Mouse (Mus musculus) layer of hippocampus, postnatal 10 days (tissue): ENCODE data around the gene Kctd15. TPM values are rescaled to one million over a fixed set of nuclear protein-coding genes. Genes with fewer than 3 reads are reported as not detected.

Source experiments
- DNase-seq, 2 experiments: peaks; one replicate each; pipeline ENCODE4 v3.0.0; 2021; ENCODE audit warnings: low spot score in 2 of 2
- long read RNA-seq: library from polyadenylated mRNA; stranded (forward); transcript quantifications from one replicate; pipeline ENCODE4 v2.0.0, GENCODE M21; 2023
- total RNA-seq, 2 experiments: library from RNA; stranded (reverse); gene quantifications; 2 replicates each; pipeline ENCODE4 v1.2.3; 2021

The Kctd15 gene
- total RNA-seq = 10 to 100 TPM; 19.1 to 24.2 TPM
- long read RNA-seq, partial matches to known transcripts = 6 of 9 reads
- long read RNA-seq, other reads (novel, unspliced or antisense) = 2 of 9 reads

DNA sequence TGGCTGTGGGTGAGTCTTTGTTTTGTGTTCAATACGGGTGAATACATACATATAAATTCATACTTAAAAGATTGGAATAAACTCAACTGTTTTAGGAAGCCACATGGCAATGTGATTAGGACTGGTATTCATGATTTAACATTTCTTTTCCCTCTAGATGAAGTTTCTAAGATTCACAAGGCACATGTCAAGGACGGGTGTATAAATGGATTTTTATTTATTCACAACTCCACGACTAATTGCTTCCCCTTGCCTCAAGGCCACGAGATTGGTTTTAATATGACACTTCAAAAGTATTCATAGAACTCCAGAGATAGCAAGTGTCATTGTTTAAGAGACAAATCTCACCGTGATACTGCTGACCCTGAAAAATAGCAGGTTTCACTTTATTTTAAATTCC, at the start of gene Kctd15:
TSS of gene Kctd15 (minus strand) at position 101 of the 400 bp plus-strand sequence.
- no peak for DNase-seq

- DNase-seq = no peak
Observed at GRCm38 (mm10) chr7:34704401-34704800, 47.9 kb upstream of the Kctd15 start.

- no peak for DNase-seq
Observed at GRCm38 (mm10) chr7:34703437-34703836, 46.9 kb upstream of the Kctd15 start.

DNA sequence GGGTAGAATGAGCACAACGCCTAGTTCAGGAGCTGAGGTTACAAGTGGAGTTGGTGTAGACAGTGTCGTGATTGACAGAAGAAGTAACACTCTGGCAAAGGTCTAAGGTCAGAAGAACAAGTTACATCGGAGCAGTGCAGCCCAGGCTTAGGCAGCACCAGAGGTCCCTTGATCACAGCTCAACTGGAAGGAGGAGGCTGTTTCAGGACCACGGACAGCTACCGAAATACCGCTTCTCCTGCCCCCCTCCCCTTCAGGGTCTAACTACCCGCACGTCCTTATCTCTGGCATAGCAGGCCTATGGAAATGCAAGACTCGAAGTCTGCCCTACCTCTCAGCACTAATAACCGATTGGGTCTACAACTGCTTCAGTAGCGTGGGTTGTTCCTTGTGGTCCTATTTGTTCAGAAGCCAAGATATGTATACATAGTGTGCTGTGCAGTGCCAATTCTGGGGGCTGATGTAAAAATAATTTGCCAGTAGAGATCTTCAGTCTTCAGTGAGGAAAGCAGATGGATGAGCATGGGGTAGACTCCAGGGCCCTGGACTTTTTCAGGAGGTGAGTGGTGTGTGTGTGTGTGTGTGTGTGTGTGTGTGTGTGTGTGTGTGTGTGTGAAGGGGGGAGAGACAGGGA, 46.3 kb upstream of the Kctd15 start:
- DNase-seq = peak in 1 of 2 experiments; percentile 41

DNA sequence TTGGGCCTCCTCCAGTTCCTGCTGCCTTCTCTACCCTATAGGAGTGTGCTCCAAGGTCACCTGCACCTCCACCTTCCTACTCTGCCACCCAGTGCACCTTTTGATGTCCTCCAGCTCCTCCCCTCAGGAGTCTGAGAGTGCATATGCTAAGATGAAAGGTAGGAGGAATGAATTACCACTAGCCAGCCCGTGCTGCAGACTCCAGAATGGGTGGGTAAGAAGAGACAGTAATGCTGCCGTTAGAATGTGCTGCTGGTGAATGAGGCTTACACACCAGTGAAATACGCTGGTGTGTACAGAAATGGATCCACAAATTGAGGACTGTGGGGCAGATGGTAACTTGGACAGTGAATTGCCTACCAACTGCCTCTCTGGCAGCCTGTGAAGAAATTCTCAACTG, 43.4 kb upstream of the Kctd15 start:
- no peak for DNase-seq

DNA sequence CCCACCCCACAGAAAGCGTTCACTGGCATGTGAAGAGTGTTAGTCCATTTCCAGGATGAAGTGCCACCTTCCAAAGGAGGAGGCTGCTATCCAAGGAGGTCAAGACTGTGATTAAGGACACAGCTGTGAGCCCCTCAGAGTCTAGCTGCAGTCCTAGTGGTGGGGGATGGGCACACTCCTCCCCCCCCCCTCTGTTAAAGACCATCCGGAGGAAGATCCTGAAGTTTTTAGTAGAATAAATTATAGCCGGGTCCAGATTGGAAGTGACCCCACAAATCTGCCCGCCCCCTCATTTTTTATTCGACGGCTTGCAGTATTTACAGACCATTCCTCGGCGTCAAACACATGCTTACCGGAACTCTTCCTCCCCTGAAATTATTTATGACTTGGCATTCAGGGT, 41.7 kb upstream of the Kctd15 start:
- DNase-seq = no peak

GRCm38 (mm10) chr7:34696086-34696485, 39.6 kb upstream of the Kctd15 start:
- DNase-seq = no peak

GRCm38 (mm10) chr7:34694898-34695297, 38.4 kb upstream of the Kctd15 start:
- DNase-seq = no peak

DNA sequence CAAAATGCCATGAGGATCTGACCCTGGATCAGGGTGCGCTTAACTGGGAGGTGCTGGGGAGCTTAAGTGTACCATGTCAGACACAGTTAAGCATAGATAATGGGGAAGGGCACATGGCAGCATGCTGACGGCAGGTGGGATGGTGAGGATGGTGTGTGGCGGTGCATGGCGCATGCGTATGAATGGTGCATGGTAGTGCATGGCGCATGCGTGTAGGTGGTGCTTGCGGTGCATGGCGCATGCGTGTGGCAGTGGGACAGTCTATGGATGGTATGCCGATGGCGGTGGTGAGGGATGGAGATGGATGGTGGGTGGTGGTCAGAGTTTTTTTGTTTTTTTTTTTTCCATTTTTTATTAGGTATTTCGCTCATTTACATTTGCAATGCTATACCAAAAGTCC, 37.4 kb upstream of the Kctd15 start:
- no peak for DNase-seq

DNA sequence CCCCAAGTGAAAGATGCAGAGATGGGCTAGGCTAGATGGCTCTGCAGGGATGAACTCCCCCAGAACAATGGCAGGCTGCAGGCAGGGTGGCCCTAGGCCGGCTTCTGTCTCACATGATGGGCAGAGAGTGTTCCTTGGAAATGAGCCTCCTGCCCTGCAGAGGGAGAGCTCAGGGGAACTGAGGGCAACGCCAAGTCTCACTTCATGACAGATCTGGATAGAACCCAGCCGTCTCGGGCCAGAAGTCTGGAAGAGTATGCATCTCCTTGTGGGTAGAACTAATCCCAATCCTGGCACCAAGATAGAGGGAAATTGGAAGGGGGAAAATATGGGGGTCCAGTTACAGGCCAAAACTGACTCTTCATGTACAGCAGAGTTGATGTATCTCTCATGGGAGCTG, 36.5 kb upstream of the Kctd15 start:
- no peak for DNase-seq

DNA sequence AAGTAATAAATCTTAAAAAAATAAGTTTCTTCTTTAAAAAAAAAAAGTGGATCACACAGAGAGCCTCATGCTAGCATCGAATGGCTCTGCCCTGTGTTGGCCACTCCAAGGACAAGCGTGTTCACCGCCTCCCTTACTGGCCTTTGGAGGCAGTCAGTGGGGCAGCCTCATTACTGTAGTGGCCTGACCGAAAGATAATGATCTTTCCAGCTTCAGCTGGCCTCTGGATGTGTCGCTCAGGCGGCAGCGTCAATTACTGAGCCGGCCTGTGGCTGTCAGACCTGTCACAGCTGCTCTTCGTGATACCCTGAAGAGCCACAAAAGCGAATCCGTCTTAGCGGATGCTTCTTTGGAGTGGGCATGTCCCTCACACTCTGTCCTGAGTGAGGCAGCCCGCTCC, 33.6 kb upstream of the Kctd15 start:
- no peak for DNase-seq

- DNase-seq = no peak
Observed at GRCm38 (mm10) chr7:34689028-34689427, 32.5 kb upstream of the Kctd15 start.

- DNase-seq = no peak
Observed at GRCm38 (mm10) chr7:34685801-34686200, 29.3 kb upstream of the Kctd15 start.

DNA sequence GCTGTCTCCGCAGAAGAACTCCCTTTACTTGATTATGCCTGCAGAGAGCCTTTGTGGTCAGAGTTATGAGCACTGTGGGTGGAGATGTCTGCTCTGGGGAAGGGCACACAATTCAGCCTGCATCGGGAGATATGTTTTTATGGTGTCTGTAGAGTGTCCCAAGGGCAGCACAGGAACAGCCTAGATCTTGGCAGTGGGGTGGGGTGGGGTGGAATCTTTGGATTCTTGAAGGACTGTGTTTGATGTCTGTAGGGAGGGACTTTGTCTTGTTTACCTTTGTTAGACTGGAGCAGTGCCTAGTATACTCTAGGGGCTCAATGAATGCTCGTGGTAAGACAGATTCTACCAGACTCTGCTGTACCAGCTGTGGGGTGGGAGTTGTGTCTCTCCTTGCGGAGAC, 28.6 kb upstream of the Kctd15 start:
- no peak for DNase-seq

GRCm38 (mm10) chr7:34680771-34681421, 24.4 kb upstream of the Kctd15 start:
- DNase-seq = peak; percentile 53 to 55

- no peak for DNase-seq
Observed at GRCm38 (mm10) chr7:34679886-34680285, 23.4 kb upstream of the Kctd15 start.

DNA sequence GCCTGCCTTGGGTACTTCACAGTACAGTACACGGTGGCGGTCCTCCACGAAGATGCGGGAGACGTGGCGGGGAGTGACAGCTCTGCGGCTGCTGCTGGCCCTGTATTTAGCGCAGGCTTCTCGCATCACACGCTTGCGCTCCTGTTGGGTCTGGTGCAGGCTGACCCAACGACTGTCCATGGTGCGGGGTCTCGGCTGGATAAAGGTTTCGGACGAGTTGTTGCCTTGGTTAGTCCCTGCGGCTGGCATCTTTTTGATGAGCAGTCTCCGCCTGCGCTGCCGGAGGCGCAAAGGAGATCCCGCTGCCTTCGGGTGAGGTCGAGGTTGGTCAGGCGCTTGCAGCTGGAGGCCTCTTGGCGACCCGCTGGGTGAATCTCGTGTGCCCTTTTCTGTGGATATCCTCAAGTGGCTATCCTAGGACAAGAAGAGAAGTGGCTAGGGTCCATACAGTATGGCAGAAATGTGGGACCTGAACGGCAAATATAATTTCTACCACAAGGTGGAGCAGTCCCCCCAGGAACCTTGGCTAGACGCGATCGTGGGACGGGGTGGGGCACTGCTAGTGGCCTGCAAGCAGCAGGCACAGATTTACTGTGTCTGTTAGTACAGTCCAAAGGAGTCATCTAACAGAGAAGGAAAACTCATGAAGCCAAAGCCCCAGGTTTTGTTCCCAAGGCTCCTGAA, 19.4 kb upstream of the Kctd15 start:
- DNase-seq = peak; percentile 86 to 90

GRCm38 (mm10) chr7:34675120-34675790, 18.7 kb upstream of the Kctd15 start:
- no peak for DNase-seq

- no peak for DNase-seq
Observed at GRCm38 (mm10) chr7:34672916-34673315, 16.4 kb upstream of the Kctd15 start.

GRCm38 (mm10) chr7:34671911-34672310, 15.4 kb upstream of the Kctd15 start:
- DNase-seq = peak; percentile 96 to 97

DNA sequence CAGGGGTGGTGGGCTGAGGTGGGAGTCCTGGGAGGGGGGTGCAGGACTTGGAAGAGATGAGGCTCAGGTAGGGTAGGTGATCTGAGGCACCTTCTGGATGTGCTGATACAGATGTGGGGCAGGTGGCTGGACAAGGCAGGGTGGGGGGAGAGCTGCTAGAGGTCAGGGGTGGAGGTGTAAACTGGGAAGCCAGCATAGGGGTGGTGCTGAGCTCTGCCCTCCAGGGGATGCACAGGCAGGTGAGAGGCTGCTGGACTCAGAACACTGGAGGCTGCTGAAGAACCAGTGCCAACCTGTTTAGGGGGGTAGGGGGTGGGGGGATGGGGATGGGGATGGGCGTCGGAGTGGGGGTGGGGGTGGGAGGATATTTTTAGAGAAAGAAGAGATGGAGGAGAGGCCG, 14.2 kb upstream of the Kctd15 start:
- DNase-seq = no peak

DNA sequence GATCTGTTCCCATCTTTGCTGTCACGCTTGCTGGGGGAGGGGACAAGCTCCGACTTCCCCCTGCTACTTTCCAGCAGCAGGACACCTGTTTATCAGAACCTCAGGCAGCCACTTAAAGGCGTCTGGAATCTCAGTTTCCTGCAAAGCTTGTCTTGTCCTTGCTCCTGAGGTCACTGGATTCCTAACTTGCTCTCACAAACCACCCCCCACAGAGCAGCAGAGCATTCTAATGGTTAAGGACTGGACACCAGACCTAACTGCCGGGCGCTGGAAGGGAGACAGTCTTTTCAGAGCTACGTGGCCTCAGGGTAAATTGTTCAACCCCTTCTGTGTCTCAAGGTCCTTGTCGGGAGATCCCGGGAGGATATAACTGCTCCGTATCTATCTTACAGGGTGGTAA, 12.8 kb upstream of the Kctd15 start:
- DNase-seq = no peak
